Mouse (Mus musculus) lung, adult 2 months (tissue): Measurements from ENCODE around the gene Trak1.

Source experiments
- CTCF ChIP-seq: fragments of 200-500 bp; IDR thresholded peaks from 2 replicates; pipeline ENCODE4 v1.5.1; 2011; ENCODE audit warnings: mild to moderate bottlenecking, low read length, control low read depth; ENCODE audit not compliant: insufficient read depth
- POLR2A ChIP-seq: fragments of 200-500 bp; IDR thresholded peaks from 2 replicates; pipeline ENCODE4 v1.6.1; 2011; ENCODE audit warnings: low read depth, mild to moderate bottlenecking, control low read depth, low read length, borderline replicate concordance; ENCODE audit errors: extremely low read depth

- TF ChIP-seq CTCF (no peak), POLR2A (no peak)
These were observed 85.3 kb downstream of the Trak1 start for GRCm38 (mm10) chr9:121382568-121382967.
